Mouse (Mus musculus) large intestine, adult 2 months (tissue): ENCODE measurements around the gene Rab22a. TPM values are rescaled to one million over a fixed set of nuclear protein-coding genes. Genes with fewer than 3 reads are reported as not detected.
"Not testable (repeated sequence)": the region's sequence is repeated elsewhere in the genome, so short reads cannot be mapped to it uniquely, and the experiment has no call there.

ENCODE experiments used
- DNase-seq: peaks from one replicate; pipeline ENCODE4 v3.0.0-alpha.2; 2012; ENCODE audit warnings: low read depth, low spot score
- WGBS: fragments of 180-500 bp; shearing (Covaris S2); methylation state at CpG from one replicate; pipeline ENCODE4 v1.1.7; 2018; 5-methylcytosine and 5-hydroxymethylcytosine counted together
- polyA plus RNA-seq: library from polyadenylated mRNA; depleted of rRNA; stranded (reverse); fragments of >200 nt; gene quantifications from 2 replicates; pipeline ENCODE4 v1.2.3, GENCODE M21; 2012

The Rab22a gene
- polyA plus RNA-seq, 1 experiment, result 10.1 TPM

GRCm38 (mm10) chr2:173665271-173665670 is 5.7 kb downstream of the Rab22a start:
- no peak for DNase-seq

GRCm38 (mm10) chr2:173666876-173667275 is 7.3 kb downstream of the Rab22a start:
- 27% methylated on average over 3 of the region's 3 CpGs for WGBS
- DNase-seq, result no peak

More at GRCm38 (mm10) chr2:173665271-173665670, 5.7 kb downstream of the Rab22a start:
- 96% methylated on average over 2 of the region's 2 CpGs for WGBS

- DNase-seq, result no peak
- 56% methylated on average over 2 of the region's 2 CpGs for WGBS
These were observed 12.9 kb downstream of the Rab22a start for GRCm38 (mm10) chr2:173672328-173672896.

- 58% methylated on average over 1 of the region's 1 CpGs for WGBS
- no peak for DNase-seq
These were observed 13.9 kb downstream of the Rab22a start for GRCm38 (mm10) chr2:173673469-173673868.

- 84% methylated on average over 2 of the region's 2 CpGs for WGBS
These were observed 19.0 kb downstream of the Rab22a start for GRCm38 (mm10) chr2:173678593-173678992.

GRCm38 (mm10) chr2:173679217-173679616 is 19.7 kb downstream of the Rab22a start:
- WGBS, result 21% methylated on average over 3 of the region's 3 CpGs

More at GRCm38 (mm10) chr2:173678593-173678992, 19.0 kb downstream of the Rab22a start:
- DNase-seq, result no peak

GRCm38 (mm10) chr2:173680153-173680552 is 20.6 kb downstream of the Rab22a start:
- WGBS, result 62% methylated on average over 1 of the region's 1 CpGs
- no peak for DNase-seq

More at GRCm38 (mm10) chr2:173679217-173679616, 19.7 kb downstream of the Rab22a start:
- DNase-seq, result no peak

- DNase-seq, result no peak
- 36% methylated on average over 10 of the region's 10 CpGs for WGBS
These were observed 23.2 kb downstream of the Rab22a start for GRCm38 (mm10) chr2:173682773-173683172.

GRCm38 (mm10) chr2:173685781-173686361 is 26.3 kb downstream of the Rab22a start:
- DNase-seq, result no peak
- 82% methylated on average over 3 of the region's 3 CpGs for WGBS

- WGBS, result 86% methylated on average over 5 of the region's 5 CpGs
These were observed 27.8 kb downstream of the Rab22a start for GRCm38 (mm10) chr2:173687363-173687762.

GRCm38 (mm10) chr2:173689835-173690234 is 30.3 kb downstream of the Rab22a start:
- DNase-seq, result no peak

More at GRCm38 (mm10) chr2:173687363-173687762, 27.8 kb downstream of the Rab22a start:
- DNase-seq, result no peak

- 82% methylated on average over 6 of the region's 6 CpGs for WGBS
- DNase-seq, result no peak
These were observed 32.2 kb downstream of the Rab22a start for GRCm38 (mm10) chr2:173691748-173692147.

- no peak for DNase-seq
- WGBS, result 90% methylated on average over 2 of the region's 2 CpGs
These were observed 33.1 kb downstream of the Rab22a start for GRCm38 (mm10) chr2:173692693-173693092.

- no peak for DNase-seq
- WGBS, result 54% methylated on average over 3 of the region's 3 CpGs
These were observed 39.3 kb downstream of the Rab22a start for GRCm38 (mm10) chr2:173698850-173699249.

GRCm38 (mm10) chr2:173702096-173702866 is 42.7 kb downstream of the Rab22a start:
- no peak for DNase-seq
- 66% methylated on average over 16 of the region's 16 CpGs for WGBS

- WGBS, result 80% methylated on average over 12 of the region's 12 CpGs
- no peak for DNase-seq
These were observed 43.3 kb downstream of the Rab22a start for GRCm38 (mm10) chr2:173702867-173703237.

- WGBS, result 63% methylated on average over 15 of the region's 15 CpGs
- no peak for DNase-seq
These were observed 46.4 kb downstream of the Rab22a start for GRCm38 (mm10) chr2:173705827-173706551.

GRCm38 (mm10) chr2:173707626-173708025 is 48.1 kb downstream of the Rab22a start:
- DNase-seq, result not testable (repeated sequence)

GRCm38 (mm10) chr2:173710193-173710592 is 50.6 kb downstream of the Rab22a start:
- 25% methylated on average over 6 of the region's 6 CpGs for WGBS
- DNase-seq, result peak; percentile 57

GRCm38 (mm10) chr2:173712656-173713055 is 53.1 kb downstream of the Rab22a start:
- WGBS, result 42% methylated on average over 10 of the region's 10 CpGs
- DNase-seq, result no peak
